Mouse (Mus musculus) mouse embryonic stem cell (cell line): ENCODE data around the gene Gfy.

ENCODE experiments used
- in situ Hi-C, 2 experiments: fragments of 300-500 bp; cut with MboI; formaldehyde crosslinking; loops; 1 replicate in 1 of 2; 3 replicates in 1 of 2; pipeline ENCODE4 v1.14.3; 2019 to 2020; ENCODE audit warnings: low sequenced_read_pairs in 2 of 2, low pct_unique_long_range_greater_than_20kb in 1 of 2, mixed read lengths in 1 of 2; ENCODE audit not compliant: unreplicated experiment in 1 of 2

The Gfy gene

DNA sequence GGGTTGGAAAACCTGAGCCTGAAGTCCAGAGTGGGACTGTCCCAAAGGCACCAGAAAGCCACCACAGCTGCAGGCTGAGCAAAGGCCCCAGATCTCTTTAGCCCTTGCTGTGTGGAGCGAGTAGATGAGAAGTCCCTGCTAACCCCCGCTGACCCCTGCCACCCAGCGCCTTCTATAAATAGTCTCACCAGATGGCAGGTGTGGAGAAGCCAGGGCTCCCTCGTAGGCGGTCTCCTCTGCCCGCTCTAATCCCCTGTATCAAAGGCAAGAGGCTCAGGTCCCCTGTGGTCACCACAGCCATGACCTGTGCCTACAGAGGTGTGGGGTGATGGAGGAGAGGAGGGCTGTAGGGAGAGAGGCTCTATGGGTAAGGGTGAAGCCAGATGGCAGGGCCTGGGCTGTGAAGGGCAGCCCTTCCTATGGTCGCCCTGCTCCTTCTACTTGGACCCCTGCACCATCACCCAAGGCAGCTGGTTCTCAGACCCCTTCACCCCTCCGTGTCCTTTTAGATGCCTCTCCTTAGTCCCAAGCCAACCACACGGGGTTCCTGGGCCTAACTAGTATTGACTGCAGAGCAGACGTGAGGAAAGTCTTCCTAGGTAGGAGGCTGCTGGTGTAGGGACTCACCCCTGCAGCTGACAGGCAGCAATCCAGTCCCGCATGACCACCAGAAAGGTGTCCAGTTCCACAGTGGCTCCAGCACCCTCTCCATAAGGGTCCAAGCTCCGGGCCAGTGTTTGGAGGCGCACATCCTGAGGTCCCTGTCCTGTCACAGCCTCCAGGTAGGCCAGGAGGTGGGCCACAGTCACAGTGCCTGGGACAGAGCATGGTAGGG lies 16.2 kb upstream of the Gfy start:
- in situ Hi-C loops = no loop called here

DNA sequence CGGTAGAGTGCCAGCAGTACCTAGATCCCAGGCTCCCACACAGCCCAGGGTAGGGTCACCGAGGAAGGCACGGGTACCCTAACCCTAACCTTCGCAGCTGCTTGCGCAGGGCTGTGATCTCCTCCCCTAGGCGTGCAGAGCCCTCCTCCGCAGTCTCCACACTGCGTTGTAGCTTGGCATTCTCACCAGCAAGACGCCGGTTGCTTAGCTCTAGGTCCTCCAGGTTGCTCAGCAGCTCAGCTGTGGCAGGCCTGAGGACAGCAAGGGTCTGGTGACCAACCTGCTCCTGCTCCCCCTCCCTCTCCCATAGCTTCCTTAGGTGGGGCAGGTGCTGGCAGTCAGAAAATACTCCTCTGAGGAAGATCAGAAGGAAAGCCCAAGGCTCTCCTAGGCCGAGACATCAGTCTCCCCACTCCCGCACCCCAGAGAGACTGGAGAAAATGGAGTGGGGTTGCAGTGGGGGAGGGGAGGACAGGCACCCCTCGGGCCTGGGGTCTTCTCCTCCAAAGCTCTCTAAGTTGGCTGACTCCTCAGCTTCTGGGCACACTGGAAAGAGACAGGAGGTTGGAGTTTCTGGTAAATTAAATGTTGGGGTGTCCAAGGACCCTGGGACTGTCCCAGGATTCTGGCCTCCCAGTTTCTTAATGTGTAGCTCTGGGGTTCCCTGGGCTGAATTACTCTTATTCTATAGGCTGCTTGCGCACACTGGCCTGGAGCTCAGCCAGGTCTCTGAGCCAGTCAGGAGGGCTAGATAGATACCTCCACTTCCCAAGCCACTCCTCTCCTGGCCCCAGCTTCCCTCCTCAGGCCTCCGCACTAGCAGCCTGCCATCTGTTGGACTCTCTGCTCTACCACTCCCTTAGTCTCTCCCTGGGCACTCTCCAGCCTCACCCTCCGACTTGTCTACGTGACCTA lies 14.8 kb upstream of the Gfy start:
- in situ Hi-C loops = no loop called here

DNA sequence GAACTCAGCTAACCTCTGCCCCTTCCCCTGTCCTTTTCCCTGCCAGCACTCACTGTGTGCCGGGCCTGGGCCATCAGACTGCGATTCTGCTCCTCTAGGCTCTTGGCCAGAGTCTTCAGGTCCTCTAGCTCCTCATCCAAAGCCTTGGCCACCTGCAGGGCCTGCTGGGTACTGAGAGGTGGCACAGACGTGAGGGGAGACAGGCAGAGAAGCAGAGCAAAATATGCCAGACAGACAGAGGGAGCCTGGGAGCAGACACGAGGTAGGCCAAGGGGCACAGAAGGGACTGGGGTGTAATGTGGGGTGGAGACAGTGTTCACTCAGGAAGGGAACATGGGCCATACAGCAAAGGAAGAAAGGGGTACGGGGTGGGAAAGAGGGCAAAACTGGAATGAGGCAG lies 14.0 kb upstream of the Gfy start:
- in situ Hi-C loops = no loop called here

DNA sequence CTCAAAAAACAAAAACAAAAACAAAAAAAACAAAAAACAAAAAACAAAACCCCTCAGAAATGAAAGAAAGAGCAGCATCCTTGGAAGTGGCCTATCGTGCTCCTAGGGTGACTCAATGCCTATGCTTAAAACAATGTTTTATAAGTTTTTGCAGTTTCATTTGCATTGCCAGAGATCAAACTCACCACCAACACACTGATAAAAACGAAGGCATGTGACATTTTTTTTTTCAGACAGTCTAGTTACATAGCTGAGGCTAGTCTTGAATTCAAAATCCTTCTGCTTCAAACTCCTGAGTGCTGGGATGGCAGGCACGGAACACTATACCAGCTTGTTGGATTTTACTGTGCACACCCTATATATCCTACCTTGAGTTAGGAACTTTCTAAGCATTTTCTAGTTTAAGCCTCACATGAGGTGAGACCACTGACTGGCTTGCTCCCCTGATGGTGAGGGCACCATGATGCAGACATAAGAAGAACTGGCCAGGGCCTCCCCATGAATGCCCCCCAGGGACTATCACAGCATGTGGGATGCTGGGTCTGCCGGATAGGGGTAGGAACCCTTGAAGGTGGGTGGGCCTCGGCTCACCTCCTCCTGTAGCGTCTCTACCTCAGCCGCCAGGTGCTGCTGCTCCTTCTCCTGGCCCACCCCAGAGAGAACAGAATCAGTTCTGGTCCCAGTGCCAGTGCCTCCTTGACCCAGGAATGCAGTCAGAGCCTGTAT lies 13.4 kb upstream of the Gfy start:
- in situ Hi-C loops = no loop called here

DNA sequence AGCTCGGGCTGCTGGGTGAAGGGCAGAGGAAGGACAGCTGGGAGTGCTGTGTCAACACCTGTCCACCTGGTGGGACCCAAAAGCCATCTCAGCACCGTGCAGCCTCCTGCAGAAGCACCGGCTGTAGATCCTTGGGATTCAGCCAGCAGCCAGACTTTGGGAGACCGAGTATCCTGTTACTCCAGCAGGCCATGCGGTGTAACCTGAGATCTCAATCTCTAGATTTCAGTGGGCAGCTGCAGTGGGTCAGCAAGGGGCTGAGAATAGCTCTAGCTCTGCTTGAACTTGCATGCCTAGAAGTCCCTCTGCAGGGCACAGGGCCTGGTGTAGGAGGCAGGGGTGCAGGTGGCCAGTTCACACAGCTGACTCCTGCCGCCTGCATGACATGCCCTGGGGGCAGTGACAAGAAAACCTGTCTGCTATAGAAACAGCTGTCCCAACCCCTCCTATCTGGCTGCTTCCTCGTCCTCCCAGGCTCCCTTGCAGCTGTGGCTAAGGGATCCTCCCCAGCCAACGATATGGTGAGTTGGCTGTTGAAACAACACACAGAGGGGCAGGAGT lies 12.5 kb upstream of the Gfy start:
- in situ Hi-C loops = no loop called here

DNA sequence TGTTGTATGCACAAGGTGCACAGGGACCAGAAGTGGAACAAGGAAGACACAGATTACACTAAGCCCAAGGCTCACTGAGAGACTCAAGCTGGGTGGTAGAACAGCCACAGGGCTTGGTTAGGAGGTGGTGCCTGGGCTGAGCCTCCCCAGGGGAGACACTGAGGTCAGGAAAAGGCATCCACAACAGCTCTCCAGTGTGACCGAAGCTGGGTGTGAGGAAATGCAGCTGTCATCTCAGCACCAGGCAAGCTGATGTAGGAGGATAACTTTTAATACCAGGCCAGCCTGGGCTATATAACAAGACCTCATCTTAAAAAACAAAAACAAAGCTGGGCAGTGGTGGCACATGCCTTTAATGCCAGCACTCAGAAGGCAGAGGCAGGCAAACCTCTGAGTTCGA lies 11.8 kb upstream of the Gfy start:
- in situ Hi-C loops = no loop called here

DNA sequence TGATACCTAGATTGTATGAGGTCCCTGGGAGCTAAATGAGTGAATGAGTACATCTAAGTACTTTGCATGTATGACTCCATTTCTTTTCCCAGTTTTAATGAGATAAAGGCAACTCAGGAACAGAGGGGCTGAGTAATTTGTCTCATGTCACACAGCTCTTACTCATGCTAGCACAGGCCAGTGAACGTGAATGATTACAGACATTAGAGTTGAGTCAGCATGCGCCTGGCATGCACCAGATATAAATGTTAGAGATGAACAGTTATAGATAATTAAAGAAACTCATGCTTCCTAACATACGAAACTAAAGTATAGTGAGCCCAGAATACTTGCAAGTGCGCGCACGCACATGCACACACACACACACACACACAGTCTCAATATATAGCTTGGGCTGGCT lies 10.8 kb upstream of the Gfy start:
- in situ Hi-C loops = no loop called here

DNA sequence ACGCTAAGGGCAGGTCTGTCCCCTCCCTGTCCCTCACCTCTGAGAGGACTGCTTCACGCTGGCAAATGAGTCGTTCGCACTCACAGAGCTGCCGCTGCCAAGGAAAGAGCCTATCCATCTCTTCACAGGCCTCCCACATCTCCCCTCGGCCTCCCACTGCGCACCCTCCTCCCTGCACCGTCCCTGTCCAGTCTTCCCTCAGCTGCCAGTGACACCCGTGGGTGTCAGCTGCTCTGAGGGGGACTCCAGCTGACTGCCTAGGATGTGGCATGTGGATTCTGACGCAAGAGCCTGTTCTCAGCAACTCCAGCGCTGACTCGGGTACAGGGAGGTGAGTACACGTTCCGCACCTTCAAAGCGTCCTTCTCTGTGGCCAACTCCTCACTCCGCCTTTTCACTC lies 10.2 kb upstream of the Gfy start:
- in situ Hi-C loops = no loop called here

DNA sequence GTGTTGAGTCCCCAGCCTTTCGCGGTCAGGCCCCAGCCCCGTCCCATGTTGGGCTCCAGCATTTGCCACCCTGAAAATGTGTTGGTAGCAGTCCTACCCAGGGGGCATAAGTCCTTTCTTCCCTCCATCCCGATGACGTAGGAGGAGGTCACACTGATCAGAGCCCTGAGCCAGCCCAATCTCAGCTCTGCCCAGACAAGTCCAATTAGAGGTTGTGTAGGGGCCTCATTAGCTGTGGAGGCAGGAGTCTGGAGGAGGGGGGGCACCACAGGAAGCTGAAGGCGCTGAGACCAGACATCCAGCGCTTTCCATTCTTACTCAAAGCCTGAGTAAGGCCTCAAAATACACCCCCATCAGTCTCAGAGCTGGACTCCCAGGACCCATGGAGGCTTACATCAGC lies 6.6 kb upstream of the Gfy start:
- in situ Hi-C loops = no loop called here

DNA sequence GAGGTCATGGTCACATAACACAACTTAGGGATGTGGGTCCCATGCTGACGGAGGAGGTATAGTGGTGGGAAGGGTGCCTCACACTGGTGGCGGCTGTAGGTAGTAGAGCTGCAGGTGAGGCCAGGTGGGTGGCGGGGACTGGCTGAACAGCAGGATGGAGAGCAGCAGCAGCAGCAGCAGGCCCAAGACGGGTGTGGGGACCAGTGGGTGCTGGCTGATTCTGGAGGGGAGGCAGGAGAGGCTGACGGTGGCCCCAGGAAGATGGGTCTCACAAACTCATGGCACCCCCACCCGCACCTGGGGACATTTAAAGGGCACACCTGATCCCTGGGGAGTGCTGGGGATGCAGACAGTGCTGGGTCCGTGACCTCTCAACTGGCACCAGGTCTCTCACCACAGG lies 4.3 kb upstream of the Gfy start:
- in situ Hi-C loops = no loop called here

DNA sequence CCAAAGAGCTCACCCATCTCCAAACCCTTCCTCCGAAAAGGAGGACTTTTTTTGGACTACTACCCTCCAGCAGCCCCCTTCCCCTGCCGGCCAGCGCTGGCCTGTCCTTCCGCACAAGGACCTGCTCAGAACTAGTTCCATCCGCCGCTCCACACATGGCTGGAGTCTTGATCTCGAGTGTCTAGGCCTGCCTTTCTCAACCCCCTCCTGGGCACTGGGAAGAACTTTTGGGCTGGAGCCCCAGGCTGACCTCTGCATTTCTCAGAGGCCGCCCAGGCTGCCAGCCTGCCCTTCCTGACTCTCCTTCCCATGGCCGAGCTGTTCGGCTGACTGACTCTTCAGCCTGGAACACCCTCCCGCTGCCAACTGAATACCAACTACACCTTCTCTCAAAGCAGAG lies 3.2 kb upstream of the Gfy start:
- in situ Hi-C loops = no loop called here

DNA sequence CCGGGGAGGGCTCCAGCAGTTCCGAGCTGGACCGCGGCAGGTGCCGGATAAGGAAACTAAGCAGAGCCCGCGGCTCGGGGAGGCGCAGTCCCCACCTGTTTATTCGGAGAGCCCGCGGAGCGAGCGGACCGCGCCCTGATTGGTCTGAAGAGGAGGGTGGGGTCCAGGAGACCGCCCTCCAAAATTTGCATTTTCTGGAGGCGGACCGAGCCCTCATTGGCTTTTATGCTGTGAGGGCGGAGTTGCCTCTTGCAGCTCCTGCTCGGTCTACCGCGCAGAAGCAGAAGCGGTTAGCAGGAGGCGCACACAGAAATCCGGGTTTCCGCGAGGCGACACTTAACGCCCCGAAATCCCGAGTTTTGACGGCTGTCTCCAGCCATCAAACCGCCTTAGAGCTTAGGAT lies 2.8 kb upstream of the Gfy start:
- in situ Hi-C loops = no loop called here

DNA sequence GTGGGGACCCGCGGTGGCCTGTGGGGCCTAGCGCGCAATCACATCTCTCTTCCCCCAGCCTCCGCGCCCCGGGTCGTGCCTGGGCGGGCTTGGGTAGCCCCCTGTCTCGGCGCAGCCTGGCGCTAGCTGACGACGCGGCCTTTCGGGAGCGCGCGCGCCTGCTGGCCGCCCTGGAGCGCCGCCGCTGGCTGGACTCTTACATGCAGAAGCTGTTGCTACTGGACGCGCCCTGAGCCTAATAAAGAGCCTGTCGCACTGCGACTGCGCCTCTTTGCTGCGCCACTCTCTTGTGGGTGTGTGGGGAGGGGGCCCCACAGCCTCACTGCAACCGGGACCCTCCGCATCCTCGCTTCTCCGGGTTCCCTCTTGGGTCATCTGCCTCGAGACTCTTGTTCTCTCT lies 2.2 kb upstream of the Gfy start:
- in situ Hi-C loops = no loop called here

DNA sequence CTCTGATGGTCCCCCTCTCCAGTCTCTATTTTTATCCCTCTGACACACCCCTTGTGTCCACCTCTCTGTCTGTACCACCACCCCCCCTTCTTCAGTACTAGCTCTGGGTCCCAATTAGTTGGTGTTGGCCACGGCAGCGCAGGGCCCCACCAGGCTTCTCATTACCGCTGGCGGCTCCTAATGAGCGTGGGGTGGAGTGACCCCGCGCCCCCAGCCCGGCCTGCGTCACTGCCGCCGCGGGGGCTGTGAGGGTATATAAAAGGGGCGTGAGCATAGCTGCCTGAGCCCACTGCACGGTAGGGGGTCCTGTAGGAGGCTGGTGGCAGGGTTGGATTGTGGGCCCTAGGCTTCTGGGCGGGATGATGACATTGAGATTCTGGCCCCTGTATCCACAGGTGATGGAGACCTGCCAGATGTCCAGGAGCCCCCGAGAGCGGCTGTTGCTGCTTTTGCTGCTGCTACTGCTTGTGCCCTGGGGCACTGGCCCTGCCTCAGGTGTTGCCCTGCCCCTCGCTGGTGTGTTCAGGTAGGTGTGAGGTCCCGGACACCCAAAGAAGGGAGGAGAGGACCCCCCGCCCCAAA lies 1.6 kb upstream of the Gfy start, which contains the start of gene Pth2:
Gene Pth2, plus strand, starts transcription at position 100 of the 582 bp plus-strand sequence.
- in situ Hi-C loops = no loop called here

DNA sequence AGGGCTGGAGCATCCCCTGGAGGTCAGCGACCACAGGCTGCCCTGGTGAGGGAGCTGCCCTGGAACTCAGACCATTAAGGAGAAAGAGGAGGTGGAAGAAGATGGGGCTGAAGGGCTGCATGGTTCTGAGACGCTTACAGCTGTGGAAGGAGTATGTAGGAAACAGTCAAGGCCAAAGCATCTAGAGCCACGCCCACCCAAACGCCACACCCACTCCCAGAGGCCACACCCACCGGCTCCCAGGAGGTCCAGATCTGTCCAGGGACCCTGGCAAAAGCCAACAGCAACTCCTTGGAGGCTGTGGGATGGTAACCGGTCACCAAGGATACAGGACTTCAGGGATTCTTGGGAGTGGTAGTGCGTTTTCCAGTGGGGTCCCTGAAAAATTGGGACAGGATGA lies 819 bp downstream of the Gfy start:
- in situ Hi-C loops = no loop called here

DNA sequence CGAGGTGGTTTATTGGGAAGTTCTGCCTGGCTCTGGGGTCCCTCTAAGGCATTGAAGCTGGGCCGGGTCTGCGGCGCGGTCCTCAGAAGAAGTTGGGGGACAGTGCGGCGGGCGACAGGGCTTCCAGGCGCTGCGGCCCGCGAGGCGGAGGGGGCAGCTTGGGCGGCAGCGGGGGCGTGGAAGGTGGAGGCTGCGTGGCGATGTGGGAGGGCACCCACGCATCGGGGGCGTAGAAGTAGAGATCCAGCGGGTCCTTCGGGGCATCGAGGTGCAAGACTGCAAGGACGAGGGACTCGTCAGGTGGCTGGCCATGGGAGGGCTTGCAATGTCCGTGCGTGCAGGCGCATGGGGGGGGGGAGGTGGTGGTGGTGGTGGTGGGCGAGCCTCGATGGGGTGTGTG lies 3.0 kb downstream of the Gfy start:
- in situ Hi-C loops = no loop called here

DNA sequence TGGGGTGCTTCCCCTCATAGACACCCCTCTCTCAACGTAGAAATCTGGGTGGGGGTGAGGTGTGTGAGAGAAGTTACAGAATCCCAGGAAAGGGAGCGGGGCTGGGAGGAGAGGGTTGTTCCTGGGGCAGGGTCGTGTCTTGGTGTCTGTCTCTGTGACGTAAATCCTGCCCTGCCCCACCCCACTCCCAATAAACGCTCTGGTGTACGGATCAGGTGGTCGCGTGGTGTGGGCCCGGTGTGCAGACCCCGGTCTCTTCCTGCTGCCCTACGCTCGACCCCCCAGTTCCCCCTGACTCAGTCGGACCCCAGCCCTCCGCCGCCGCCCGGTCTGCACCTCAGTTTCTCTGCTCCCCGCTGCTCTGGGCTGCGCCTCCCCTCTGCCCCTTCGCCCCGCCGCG lies 3.4 kb downstream of the Gfy start:
- in situ Hi-C loops = no loop called here

DNA sequence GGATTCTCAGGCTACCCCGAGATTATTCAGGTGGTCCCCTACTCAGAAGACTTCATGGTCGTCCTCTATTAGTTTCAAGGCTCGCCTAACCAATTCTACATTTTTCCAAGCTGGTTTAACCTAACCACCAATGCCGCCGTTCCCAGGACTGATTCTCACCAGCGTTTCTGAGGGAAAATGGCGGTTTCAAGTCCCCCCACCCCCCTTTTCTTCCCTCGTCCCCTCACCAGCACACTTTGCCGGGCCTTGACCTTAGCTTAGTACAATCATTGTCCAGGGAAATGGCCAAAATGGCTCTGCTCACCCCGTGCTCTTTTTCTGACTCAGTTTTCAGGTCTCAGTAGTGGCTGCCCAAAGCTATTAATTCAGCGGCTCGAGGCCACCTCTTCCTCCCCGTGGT lies 4.0 kb downstream of the Gfy start:
- in situ Hi-C loops = no loop called here
